Mouse (Mus musculus) limb, embryonic 14.5 days (tissue): ENCODE results near the gene Ust. TPM values are rescaled to one million over a fixed set of nuclear protein-coding genes. Genes with fewer than 3 reads are reported as not detected.

Experiments
- ATAC-seq: fragments of 200-750 bp; cut with Nextera tagmentation; 2 replicates; pipeline ENCODE4 v1.8.0; 2017; ENCODE audit warnings: low read depth, moderate number of reproducible peaks, moderate TSS enrichment; ENCODE audit not compliant: low FRiP score
- DNase-seq: peaks from one replicate; pipeline ENCODE4 v3.0.0-alpha.2; 2015; ENCODE audit warnings: low spot score
- H3K27ac ChIP-seq: fragments of 300-500 bp; sonication (generic); replicated peaks from 2 replicates; pipeline ENCODE4 v1.5.1; 2014; ENCODE audit warnings: low read depth, mild to moderate bottlenecking, low read length, moderate library complexity, mixed read lengths
- H3K27me3 ChIP-seq: fragments of 300-500 bp; sonication (generic); 2 replicates; pipeline ENCODE4 v1.6.1; 2014; ENCODE audit warnings: low read length, mixed read lengths; ENCODE audit not compliant: control insufficient read depth, insufficient read depth
- H3K36me3 ChIP-seq: fragments of 300-500 bp; sonication (generic); 2 replicates; pipeline ENCODE4 v1.6.1; 2014; ENCODE audit warnings: mild to moderate bottlenecking, low read length, moderate library complexity, mixed read lengths; ENCODE audit not compliant: control insufficient read depth, insufficient read depth
- H3K4me1 ChIP-seq: fragments of 300-500 bp; sonication (generic); 2 replicates; pipeline ENCODE4 v1.6.1; 2014; ENCODE audit warnings: antibody characterized with exemption, low read length, mixed read lengths; ENCODE audit not compliant: control insufficient read depth, insufficient read depth
- H3K4me2 ChIP-seq: fragments of 300-500 bp; sonication (generic); replicated peaks from 2 replicates; pipeline ENCODE4 v1.6.1; 2014; ENCODE audit warnings: low read depth, mild to moderate bottlenecking, low read length, moderate library complexity; ENCODE audit not compliant: severe bottlenecking
- H3K4me3 ChIP-seq: fragments of 300-500 bp; sonication (generic); replicated peaks from 2 replicates; pipeline ENCODE4 v1.5.1; 2014; ENCODE audit warnings: low read length
- H3K9ac ChIP-seq: fragments of 300-500 bp; sonication (generic); 2 replicates; pipeline ENCODE4 v1.6.1; 2014; ENCODE audit warnings: mild to moderate bottlenecking, low read depth, low read length, moderate library complexity; ENCODE audit not compliant: severe bottlenecking
- H3K9me3 ChIP-seq: fragments of 300-500 bp; sonication (generic); 2 replicates; pipeline ENCODE4 v1.6.1; 2016; ENCODE audit warnings: low read length; ENCODE audit not compliant: control insufficient read depth
- POLR2A ChIP-seq: fragments of 200-500 bp; IDR thresholded peaks from 2 replicates; pipeline ENCODE4 v1.8.0; 2012; ENCODE audit warnings: inconsistent platforms, mild to moderate bottlenecking, moderate library complexity, borderline replicate concordance; ENCODE audit not compliant: insufficient read depth, insufficient read length; ENCODE audit errors: extremely low read depth
- WGBS: fragments of 180-500 bp; shearing (Covaris S2); extraction: QIAGEN DNeasy Blood & Tissue Kit; methylation state at CpG from one replicate; pipeline ENCODE4 v1.1.7; 2014; 5-methylcytosine and 5-hydroxymethylcytosine counted together
- polyA plus RNA-seq, 2 experiments: library from polyadenylated mRNA; depleted of rRNA in 1 of 2; stranded (reverse) in 1 of 2; unstranded in 1 of 2; fragments of >200 nt; fragmentation: Nextera tagmentation in 1 of 2; extraction: Ambion mirVana in 1 of 2; gene quantifications; 2 replicates each; pipeline versions ENCODE4 v1.2.1 to v1.2.3; 2012 to 2014

The Ust gene
- polyA plus RNA-seq, 2 experiments = 9.9 to 14.5 TPM

- no peak for TF ChIP-seq POLR2A
- DNase-seq = no peak
- Histone ChIP-seq H3K27me3 (no peaks in the 10 kb centered on the region), H3K36me3 (no peaks in the 10 kb centered on the region), H3K9ac (no peak overlapping the region), H3K27ac (no peak overlapping the region), H3K9me3 (no peaks in the 10 kb centered on the region), H3K4me2 (no peak overlapping the region), H3K4me3 (no peak overlapping the region), H3K4me1 (peaks cover 7% of the 10 kb centered on the region)
- no peak for ATAC-seq
- 76% methylated on average over 8 of the region's 8 CpGs for WGBS
Measured at GRCm38 (mm10) chr10:8233148-8233901, 285.3 kb downstream of the Ust start.

- no peaks in the 10 kb centered on the region for H3K9me3 ChIP-seq
- DNase-seq (no peak), ATAC-seq (no peak)
- H3K4me2 ChIP-seq = no peak overlapping the region
- TF ChIP-seq POLR2A = no peak
- H3K36me3 ChIP-seq = no peaks in the 10 kb centered on the region
- H3K27ac ChIP-seq = no peak overlapping the region
- 80% methylated on average over 6 of the region's 6 CpGs for WGBS
- no peaks in the 10 kb centered on the region for H3K27me3 ChIP-seq
- peaks cover 11% of the 10 kb centered on the region for H3K4me1 ChIP-seq
- no peak overlapping the region for H3K9ac ChIP-seq
- H3K4me3 ChIP-seq = no peak overlapping the region
Measured at GRCm38 (mm10) chr10:8232535-8232934, 286.1 kb downstream of the Ust start.

GRCm38 (mm10) chr10:8228375-8228743 is 290.3 kb downstream of the Ust start:
- peaks cover 11% of the 10 kb centered on the region for H3K4me1 ChIP-seq
- no peak overlapping the region for H3K9ac ChIP-seq
- no peaks in the 10 kb centered on the region for H3K36me3 ChIP-seq
- no peaks in the 10 kb centered on the region for H3K27me3 ChIP-seq
- DNase-seq (no peak), ATAC-seq (no peak)
- no peak overlapping the region for H3K27ac ChIP-seq
- no peaks in the 10 kb centered on the region for H3K9me3 ChIP-seq
- H3K4me3 ChIP-seq = no peak overlapping the region
- no peak for TF ChIP-seq POLR2A
- WGBS = 39% methylated on average over 3 of the region's 3 CpGs
- H3K4me2 ChIP-seq = no peak overlapping the region

GRCm38 (mm10) chr10:8227705-8228374 is 290.8 kb downstream of the Ust start:
- Histone ChIP-seq H3K9me3 (no peaks in the 10 kb centered on the region), H3K27me3 (no peaks in the 10 kb centered on the region), H3K4me3 (no peak overlapping the region), H3K4me1 (peaks cover 11% of the 10 kb centered on the region), H3K9ac (no peak overlapping the region), H3K27ac (peak overlapping the region; percentile 26; the same call in 1 of the 2 replicates), H3K4me2 (no peak overlapping the region), H3K36me3 (no peaks in the 10 kb centered on the region)
- no peak for TF ChIP-seq POLR2A
- 41% methylated on average over 5 of the region's 5 CpGs for WGBS
- DNase-seq (no peak), ATAC-seq (no peak)

GRCm38 (mm10) chr10:8226650-8227049 is 292.0 kb downstream of the Ust start:
- Histone ChIP-seq H3K9ac (no peak overlapping the region), H3K4me2 (no peak overlapping the region), H3K9me3 (no peaks in the 10 kb centered on the region), H3K4me3 (no peak overlapping the region), H3K27me3 (no peaks in the 10 kb centered on the region), H3K36me3 (no peaks in the 10 kb centered on the region), H3K4me1 (peaks cover 7% of the 10 kb centered on the region), H3K27ac (no peak overlapping the region)
- no peak for DNase-seq
- 59% methylated on average over 3 of the region's 3 CpGs for WGBS
- no peak for TF ChIP-seq POLR2A
- ATAC-seq = no peak
